Mouse (Mus musculus) heart, adult 2 months (tissue): ENCODE data around the gene Nup93. TPM values are rescaled to one million over a fixed set of nuclear protein-coding genes. Genes with fewer than 3 reads are reported as not detected.

Source experiments
- DNase-seq, 2 experiments: peaks; one replicate each; pipeline ENCODE4 v3.0.0; 2021
- H3K27ac ChIP-seq: fragments of 200-600 bp; 2 replicates; pipeline ENCODE4 v1.8.1; 2022
- H3K27me3 ChIP-seq: fragments of 200-500 bp; 2 replicates; pipeline ENCODE4 v1.6.1; 2012; ENCODE audit warnings: mild to moderate bottlenecking, low read length, inconsistent platforms, mixed read lengths; ENCODE audit not compliant: control insufficient read depth, insufficient read depth
- H3K36me3 ChIP-seq: fragments of 200-500 bp; 2 replicates; pipeline ENCODE4 v1.6.1; 2012; ENCODE audit warnings: low read length, inconsistent platforms; ENCODE audit not compliant: control insufficient read depth, insufficient read depth
- H3K4me1 ChIP-seq: fragments of 200-500 bp; 2 replicates; pipeline ENCODE4 v1.6.1; 2011; ENCODE audit warnings: low read length; ENCODE audit not compliant: control insufficient read depth, insufficient read depth
- H3K4me3 ChIP-seq: fragments of 200-600 bp; 2 replicates; pipeline ENCODE4 v1.8.1; 2022
- H3K79me2 ChIP-seq: fragments of 200-500 bp; replicated peaks from 2 replicates; pipeline ENCODE4 v1.6.1; 2012; ENCODE audit warnings: mild to moderate bottlenecking, inconsistent platforms, low read length, moderate library complexity, mixed read lengths; ENCODE audit not compliant: control insufficient read depth, insufficient read depth
- H3K9ac ChIP-seq: fragments of 200-500 bp; 2 replicates; pipeline ENCODE4 v1.6.1; 2012; ENCODE audit warnings: low read depth, mild to moderate bottlenecking, control low read depth, inconsistent platforms, low read length, mixed read lengths
- CTCF ChIP-seq: fragments of 200-600 bp; IDR thresholded peaks from 2 replicates; pipeline ENCODE4 v1.8.1; 2022; ENCODE audit warnings: antibody characterized with exemption, mild to moderate bottlenecking, moderate library complexity
- EP300 ChIP-seq: fragments of 200-500 bp; IDR thresholded peaks from 2 replicates; pipeline ENCODE4 v1.6.1; 2011; ENCODE audit warnings: low read depth, low read length, control low read depth; ENCODE audit not compliant: insufficient read depth
- POLR2A ChIP-seq: fragments of 200-500 bp; IDR thresholded peaks from 2 replicates; pipeline ENCODE4 v1.6.1; 2011; ENCODE audit warnings: mild to moderate bottlenecking, low read depth, low read length, control low read depth; ENCODE audit not compliant: insufficient read depth
- WGBS: fragments of 180-500 bp; shearing (Covaris S2); methylation state at CpG from one replicate; pipeline ENCODE4 v1.1.7; 2018; 5-methylcytosine and 5-hydroxymethylcytosine counted together
- intact Hi-C: fragments of 180-260 bp; cut with DNase I; formaldehyde crosslinking; loops from one replicate; pipeline ENCODE4 v1.15.1; 2025
- polyA plus RNA-seq: library from polyadenylated mRNA; depleted of rRNA; stranded (reverse); fragments of >200 nt; gene quantifications from 2 replicates; pipeline ENCODE4 v1.2.3, GENCODE M21; 2012
- total RNA-seq, 2 experiments: library from RNA; stranded (reverse); gene quantifications; 2 replicates each; pipeline ENCODE4 v1.2.3; 2021

The Nup93 gene
- total and polyA plus RNA-seq, 3 experiments: 11.7 to 15.5 (median 13.7) TPM

DNA sequence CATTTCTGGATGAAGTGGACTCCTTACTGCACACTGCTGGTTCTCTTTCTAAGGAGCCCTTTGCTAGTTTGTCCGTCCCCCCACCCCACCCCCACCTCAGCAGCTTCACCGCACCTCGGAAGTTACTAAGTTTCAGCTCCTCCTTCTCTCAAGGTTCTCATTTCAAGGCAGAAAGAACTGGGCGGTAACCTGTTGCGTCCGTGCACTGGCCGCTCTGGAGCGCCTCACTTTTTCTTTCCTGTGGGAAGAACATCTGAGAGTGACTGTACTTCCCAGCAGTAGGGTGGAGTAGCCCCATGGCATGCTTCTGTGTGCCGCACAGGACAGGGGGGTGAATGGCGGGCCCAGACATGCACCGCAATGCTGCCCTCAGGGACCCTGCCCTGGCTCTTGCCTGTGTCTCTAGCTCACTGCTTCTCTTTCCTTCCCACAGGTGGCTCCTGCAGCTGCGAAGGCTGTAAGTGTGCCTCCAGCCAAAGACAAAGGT is 30.0 kb upstream of the Nup93 start:
- WGBS: 60% methylated on average over 12 of the region's 12 CpGs
- TF ChIP-seq POLR2A: no peak
- TF ChIP-seq CTCF: no peak
- TF ChIP-seq EP300: no peak
- Histone ChIP-seq H3K27me3 (no peaks in the 10 kb centered on the region), H3K4me1 (peaks cover 3% of the 10 kb centered on the region), H3K79me2 (no peaks in the 10 kb centered on the region), H3K36me3 (no peaks in the 10 kb centered on the region; the same call in 1 of the 2 replicates), H3K27ac (no peak overlapping the region), H3K4me3 (no peak overlapping the region), H3K9ac (no peak overlapping the region)
- no peak for DNase-seq
- intact Hi-C loops: no loop called here

DNA sequence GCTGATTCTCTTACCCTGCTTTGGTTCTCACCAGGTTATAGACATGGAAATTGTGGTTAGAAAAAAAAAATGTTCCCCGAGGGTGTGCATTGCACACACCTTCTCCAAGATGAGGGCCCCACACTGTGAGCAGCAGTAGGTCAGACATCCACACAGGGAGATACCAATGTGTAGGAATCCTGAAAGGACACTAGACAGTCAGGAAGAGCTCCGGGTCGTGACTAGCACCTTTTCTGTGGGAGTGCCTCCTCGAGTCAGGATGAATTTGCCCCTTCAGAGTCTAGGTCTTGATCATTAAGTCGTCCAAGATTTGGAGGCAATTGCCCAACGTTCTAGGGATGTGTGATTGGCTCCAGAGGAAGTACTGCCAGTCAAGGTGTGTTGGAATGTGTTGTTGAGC is 28.6 kb upstream of the Nup93 start:
- no peak for DNase-seq
- no peak overlapping the region for H3K27ac ChIP-seq
- no peaks in the 10 kb centered on the region for H3K79me2 ChIP-seq
- TF ChIP-seq EP300 (no peak), POLR2A (no peak), CTCF (no peak)
- no peaks in the 10 kb centered on the region for H3K36me3 ChIP-seq
- WGBS: 70% methylated on average over 6 of the region's 6 CpGs
- no peaks in the 10 kb centered on the region for H3K27me3 ChIP-seq
- H3K4me3 ChIP-seq: no peak overlapping the region
- H3K4me1 ChIP-seq: peaks cover 6% of the 10 kb centered on the region
- H3K9ac ChIP-seq: no peak overlapping the region
- intact Hi-C loops: loop anchor here (2.0 kb wide), 1 partner anchor 19 kb away; no protein-coding TSS in a partner anchor

GRCm38 (mm10) chr8:94186542-94186941 is 27.8 kb upstream of the Nup93 start:
- Histone ChIP-seq H3K79me2 (no peaks in the 10 kb centered on the region), H3K9ac (no peak overlapping the region), H3K4me3 (no peak overlapping the region), H3K36me3 (no peaks in the 10 kb centered on the region), H3K4me1 (peaks cover 6% of the 10 kb centered on the region), H3K27ac (no peak overlapping the region; the same call in 1 of the 2 replicates), H3K27me3 (no peaks in the 10 kb centered on the region)
- 14% methylated on average over 17 of the region's 17 CpGs for WGBS
- DNase-seq: peak; percentile 76 to 79
- intact Hi-C loops: loop anchor here (2.0 kb wide), 1 partner anchor 20 kb away; no protein-coding TSS in a partner anchor
- TF ChIP-seq EP300: 0 out of 2 replicates have a peak, but pooled peaks have one; percentile 6
- TF ChIP-seq POLR2A: 0 out of 2 replicates have a peak, but pooled peaks have one; percentile 18
- peak; percentile 84 for TF ChIP-seq CTCF

- Histone ChIP-seq H3K27me3 (no peaks in the 10 kb centered on the region), H3K79me2 (no peaks in the 10 kb centered on the region), H3K27ac (no peak overlapping the region; the same call in 1 of the 2 replicates), H3K36me3 (no peaks in the 10 kb centered on the region), H3K4me1 (peaks cover 6% of the 10 kb centered on the region), H3K9ac (no peak overlapping the region), H3K4me3 (no peak overlapping the region)
- DNase-seq: no peak
- WGBS: 54% methylated on average over 21 of the region's 21 CpGs
- no peak for TF ChIP-seq EP300
- TF ChIP-seq POLR2A: no peak
- TF ChIP-seq CTCF: no peak
- intact Hi-C loops: loop anchor here (2.0 kb wide), 1 partner anchor 21 kb away; no protein-coding TSS in a partner anchor
These were observed 26.9 kb upstream of the Nup93 start for GRCm38 (mm10) chr8:94187290-94188002.

DNA sequence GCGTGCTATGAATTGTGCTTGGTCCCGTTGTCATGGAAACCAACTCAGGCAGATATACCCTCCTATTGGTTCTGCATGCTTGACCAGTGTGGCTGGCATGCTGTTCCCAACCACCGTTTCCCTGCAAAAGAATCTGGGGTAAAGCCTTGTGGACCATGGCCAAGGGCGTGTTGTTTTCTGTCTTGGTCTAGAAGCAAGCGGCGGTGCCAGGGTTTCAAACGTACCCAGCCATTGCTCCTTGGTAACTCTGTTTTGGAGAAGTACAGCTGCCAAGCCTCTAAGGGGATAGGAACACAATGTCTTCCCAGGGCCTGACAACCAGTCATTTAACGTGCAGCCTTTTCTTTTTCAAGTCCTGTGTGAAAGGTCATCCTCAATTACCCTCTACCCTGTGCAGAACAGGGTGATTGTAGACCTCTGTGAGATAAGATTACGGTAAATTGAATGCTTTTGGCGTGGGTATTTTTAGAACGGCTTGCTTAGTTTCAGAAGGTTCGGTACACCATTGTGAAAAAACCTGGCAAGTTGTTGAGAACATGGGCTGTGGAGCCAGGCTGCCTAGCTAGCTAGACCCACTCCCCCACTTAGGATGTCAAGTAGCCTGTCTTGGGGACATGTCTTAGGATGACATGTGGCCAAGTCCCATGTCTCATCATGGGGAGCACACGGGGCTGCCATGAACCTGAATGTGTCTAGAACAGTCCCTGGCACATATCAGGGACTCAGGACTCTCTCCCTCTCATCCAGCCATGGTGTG is 24.9 kb upstream of the Nup93 start:
- TF ChIP-seq EP300 (0 out of 2 replicates have a peak, but pooled peaks have one; percentile 48), CTCF (no peak), POLR2A (no peak)
- WGBS: 49% methylated on average over 13 of the region's 13 CpGs
- H3K4me3 ChIP-seq: no peak overlapping the region
- intact Hi-C loops: loop anchor here (10.0 kb wide), 1 partner anchor 595 kb away; no protein-coding TSS in a partner anchor
- H3K79me2 ChIP-seq: no peaks in the 10 kb centered on the region
- H3K27ac ChIP-seq: peak overlapping the region; percentile 30
- DNase-seq: peak; percentile 45 to 67
- H3K9ac ChIP-seq: no peak overlapping the region
- no peaks in the 10 kb centered on the region for H3K36me3 ChIP-seq
- peaks cover 6% of the 10 kb centered on the region for H3K4me1 ChIP-seq
- H3K27me3 ChIP-seq: no peaks in the 10 kb centered on the region

GRCm38 (mm10) chr8:94191101-94191691 is 23.2 kb upstream of the Nup93 start:
- 0 out of 2 replicates have a peak overlapping the region, but pooled peaks have one; percentile 20 for H3K4me3 ChIP-seq
- no peak overlapping the region for H3K9ac ChIP-seq
- DNase-seq: peak; percentile 80 to 88
- H3K36me3 ChIP-seq: no peaks in the 10 kb centered on the region
- intact Hi-C loops: loop anchor here (10.0 kb wide), 1 partner anchor 596 kb away; no protein-coding TSS in a partner anchor
- 36% methylated on average over 21 of the region's 21 CpGs for WGBS
- H3K27me3 ChIP-seq: no peaks in the 10 kb centered on the region
- no peak overlapping the region; the same call in 1 of the 2 replicates for H3K27ac ChIP-seq
- H3K4me1 ChIP-seq: peaks cover 6% of the 10 kb centered on the region
- H3K79me2 ChIP-seq: no peaks in the 10 kb centered on the region
- TF ChIP-seq POLR2A (0 out of 2 replicates have a peak, but pooled peaks have one; percentile 19), CTCF (no peak)
